Comparison of ENCODE assay signal across 31 mouse cellular contexts in the genomic region with DNA sequence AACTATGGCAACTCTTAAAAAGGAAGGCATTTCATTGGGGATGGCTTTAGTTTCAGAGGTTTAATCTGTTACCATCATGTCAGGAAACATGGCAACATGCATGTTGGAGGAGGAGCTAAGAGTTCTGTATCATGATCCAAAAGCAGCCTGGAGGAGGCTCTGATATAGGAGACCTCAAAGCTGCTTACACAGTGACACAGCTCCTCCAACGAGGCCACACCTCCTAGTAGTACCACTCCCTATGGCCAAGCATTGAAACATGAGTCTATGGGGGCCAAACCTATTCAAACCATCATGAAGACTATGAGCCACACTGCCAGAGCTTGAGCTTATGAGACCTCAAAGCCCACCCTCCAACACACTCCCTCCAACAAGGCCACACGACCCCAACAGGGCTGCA. TPM values are rescaled to one million over a fixed set of nuclear protein-coding genes. Genes with fewer than 3 reads are reported as not detected.
DNase-seq lines count a peak whose midpoint lies in the region; ATAC-seq and TF ChIP-seq lines count a peak whose summit lies in the region.
"Had no signal": no experiment of that assay in that cellular context is flagged by ENCODE, and none has a peak within 500 bp of the region (broad histone marks: within the 10 kb centered on the region; RNA-seq: fewer than 3 reads in every experiment).

No protein-coding gene starts in this region.

- TF ChIP-seq CTCF in liver, postnatal 0 days (IDR thresholded peaks at IDR 0.05; ENCODE audit: low read depth), result no peak

- 75% methylated on average over 2 of the region's 2 CpGs for WGBS in liver, postnatal 0 days (ENCODE audit: insufficient replicate concordance)
- WGBS in liver, embryonic 12.5 days (ENCODE audit: insufficient replicate concordance), result 68% methylated on average over 2 of the region's 2 CpGs
- 60% methylated on average over 2 of the region's 2 CpGs for WGBS in liver, embryonic 16.5 days (ENCODE audit: insufficient replicate concordance)
- 86% methylated on average over 2 of the region's 2 CpGs for WGBS in limb, embryonic 10.5 days

- H3K36me3 ChIP-seq in liver, postnatal 0 days (replicated peaks; ENCODE audit: insufficient read depth, low read length), result no peaks in the 10 kb centered on the region; the same call in 1 of the 2 replicates
- H3K36me3 ChIP-seq in liver, embryonic 12.5 days, result peaks cover 43% of the 10 kb centered on the region
- no peaks in the 10 kb centered on the region for H3K36me3 ChIP-seq in liver, embryonic 16.5 days (ENCODE audit: control insufficient read depth, insufficient read depth)
- H3K36me3 ChIP-seq in limb, embryonic 10.5 days, result peaks cover 9% of the 10 kb centered on the region
- H3K36me3 ChIP-seq: neural tube, embryonic 15.5 days had no signal

- H3K9me3 ChIP-seq in liver, postnatal 0 days (ENCODE audit: low read length), result no peaks in the 10 kb centered on the region
- 0 out of 2 replicates have a peak, but pooled peaks cover 6% of the 10 kb centered on the region for H3K9me3 ChIP-seq in liver, embryonic 12.5 days (replicated peaks)
- H3K9me3 ChIP-seq in liver, embryonic 16.5 days (replicated peaks; ENCODE audit: control insufficient read depth, low read length), result no peaks in the 10 kb centered on the region
- no peaks in the 10 kb centered on the region for H3K9me3 ChIP-seq in limb, embryonic 10.5 days (replicated peaks)
- H3K9me3 ChIP-seq: embryonic facial prominence, embryonic 13.5 days; forebrain, embryonic 12.5 days; limb, embryonic 12.5 days; neural tube, embryonic 15.5 days; stomach, embryonic 15.5 days had no signal

- H3K4me1 ChIP-seq in liver, postnatal 0 days (ENCODE audit: insufficient read depth), result peaks cover 4% of the 10 kb centered on the region
- H3K4me1 ChIP-seq in liver, embryonic 12.5 days, result peaks cover 51% of the 10 kb centered on the region
- H3K4me1 ChIP-seq in liver, embryonic 16.5 days (ENCODE audit: control insufficient read depth, low read depth, low read length), result peaks cover 18% of the 10 kb centered on the region
- H3K4me1 ChIP-seq in limb, embryonic 10.5 days, result peaks cover 21% of the 10 kb centered on the region
- H3K4me1 ChIP-seq: stomach, embryonic 15.5 days had no signal

- H3K27me3 ChIP-seq in liver, postnatal 0 days (ENCODE audit: insufficient read depth, low read length), result no peaks in the 10 kb centered on the region
- H3K27me3 ChIP-seq in liver, embryonic 12.5 days (replicated peaks), result no peaks in the 10 kb centered on the region
- no peaks in the 10 kb centered on the region for H3K27me3 ChIP-seq in liver, embryonic 16.5 days (ENCODE audit: control insufficient read depth, insufficient read depth, low read depth, low read length)
- no peaks in the 10 kb centered on the region for H3K27me3 ChIP-seq in limb, embryonic 10.5 days (ENCODE audit: low read depth, poor library complexity, severe bottlenecking)
- H3K27me3 ChIP-seq: embryonic facial prominence, embryonic 13.5 days; forebrain, embryonic 12.5 days; heart, embryonic 13.5 days; limb, embryonic 12.5 days; megakaryocyte, embryonic 14.5 days; neural tube, embryonic 15.5 days; stomach, embryonic 15.5 days had no signal

- no peak overlapping the region for H3K4me3 ChIP-seq in liver, postnatal 0 days (ENCODE audit: low read depth, low read length)
- no peak overlapping the region for H3K4me3 ChIP-seq in liver, embryonic 12.5 days
- H3K4me3 ChIP-seq in liver, embryonic 16.5 days (ENCODE audit: low read depth, low read length), result no peak overlapping the region
- H3K4me3 ChIP-seq in limb, embryonic 10.5 days, result no peak overlapping the region
- H3K4me3 ChIP-seq: embryonic facial prominence, embryonic 13.5 days; erythroblast, embryonic 14.5 days; forebrain, embryonic 12.5 days; heart, embryonic 13.5 days; limb, embryonic 12.5 days; megakaryocyte, embryonic 14.5 days; neural tube, embryonic 15.5 days; stomach, embryonic 15.5 days had no signal

- H3K4me2 ChIP-seq in liver, postnatal 0 days (ENCODE audit: low read depth, low read length), result no peak overlapping the region
- no peak overlapping the region for H3K4me2 ChIP-seq in liver, embryonic 12.5 days
- H3K4me2 ChIP-seq in liver, embryonic 16.5 days (ENCODE audit: low read depth, low read length), result no peak overlapping the region
- H3K4me2 ChIP-seq: embryonic facial prominence, embryonic 13.5 days; forebrain, embryonic 12.5 days; heart, embryonic 13.5 days; limb, embryonic 12.5 days; neural tube, embryonic 15.5 days; stomach, embryonic 15.5 days had no signal

- ATAC-seq in liver, postnatal 0 days, result no peak; the same call in 1 of the 2 replicates
- ATAC-seq in liver, embryonic 12.5 days, result peak; percentile 79
- peak; percentile 70 for ATAC-seq in liver, embryonic 16.5 days (ENCODE audit: low read depth)
- ATAC-seq: forebrain, postnatal 0 days; hindbrain, embryonic 16.5 days; lung, postnatal 0 days had no signal

- DNase-seq in liver, result peak; percentile 23
- no peak for DNase-seq in liver, postnatal 0 days
- DNase-seq in thymus, postnatal 10 days (ENCODE audit: low spot score in 2 of 2), result no peak
- DNase-seq in limb, embryonic 10.5 days (ENCODE audit: low spot score), result no peak
- DNase-seq: adrenal gland, postnatal 25 days; B cell, adult 2 months; cerebellum, adult 11-12 months; cerebellum, adult 9-11 months; forebrain, postnatal 0 days; heart, postnatal 10 days; kidney, adult 18-20 months; layer of hippocampus, adult 9-11 months; lung, adult 18-20 months; lung, postnatal 4 days; midbrain, embryonic 14.5 days; retina, postnatal 1 day; right cerebral cortex, postnatal 14 days; thymus, adult 18-20 months had no signal

- TF ChIP-seq EP300 in liver, postnatal 0 days (IDR thresholded peaks at IDR 0.05; ENCODE audit: low read depth), result no peak

- no peak overlapping the region for H3K27ac ChIP-seq in liver, postnatal 0 days (ENCODE audit: low read depth)
- H3K27ac ChIP-seq in liver, embryonic 12.5 days, result no peak overlapping the region
- H3K27ac ChIP-seq in liver, embryonic 16.5 days (ENCODE audit: low read length), result no peak overlapping the region
- no peak overlapping the region for H3K27ac ChIP-seq in limb, embryonic 10.5 days
- H3K27ac ChIP-seq: embryonic facial prominence, embryonic 13.5 days; forebrain, embryonic 12.5 days; heart, embryonic 13.5 days; kidney, postnatal 0 days; limb, embryonic 12.5 days; neural tube, embryonic 15.5 days; stomach, embryonic 15.5 days had no signal

- no peak overlapping the region for H3K9ac ChIP-seq in liver, postnatal 0 days (replicated peaks)
- H3K9ac ChIP-seq in liver, embryonic 12.5 days, result no peak overlapping the region
- no peak overlapping the region for H3K9ac ChIP-seq in liver, embryonic 16.5 days (ENCODE audit: low read depth, low read length)
- H3K9ac ChIP-seq: embryonic facial prominence, embryonic 13.5 days; forebrain, embryonic 12.5 days; forebrain, postnatal 0 days; heart, embryonic 13.5 days; limb, embryonic 12.5 days; neural tube, embryonic 15.5 days; stomach, embryonic 15.5 days had no signal

RNA-seq across cellular contexts. Expression of a gene that starts 26.2 kb away (rescaled TPM):
- 41.6 and 46.3 TPM in 2 replicates for polyA plus RNA-seq in liver, postnatal 0 days (2015; fragmentation: Nextera tagmentation; extraction: Ambion mirVana)
- polyA plus RNA-seq in liver, embryonic 12.5 days (2016; fragmentation: Nextera tagmentation; extraction: Ambion mirVana), result 71.7 and 75.2 TPM in 2 replicates
- polyA plus RNA-seq in liver, embryonic 16.5 days (2015; fragmentation: Nextera tagmentation; extraction: Ambion mirVana), result 45.5 and 46.1 TPM in 2 replicates
- 59.5 and 71.7 TPM in 2 replicates for polyA plus RNA-seq in limb, embryonic 10.5 days (2016; fragmentation: Nextera tagmentation; extraction: Ambion mirVana)

RNA-seq across cellular contexts. Expression of a gene that starts 45.4 kb away (rescaled TPM):
- 7.8 and 8.9 TPM in 2 replicates for polyA plus RNA-seq in liver, postnatal 0 days (2015; fragmentation: Nextera tagmentation; extraction: Ambion mirVana)
- 0.32 and 0.41 TPM in 2 replicates for polyA plus RNA-seq in liver, embryonic 12.5 days (2016; fragmentation: Nextera tagmentation; extraction: Ambion mirVana)
- 5.7 and 8.4 TPM in 2 replicates for polyA plus RNA-seq in liver, embryonic 16.5 days (2015; fragmentation: Nextera tagmentation; extraction: Ambion mirVana)
- 0.24 and 0.45 TPM in 2 replicates for polyA plus RNA-seq in limb, embryonic 10.5 days (2016; fragmentation: Nextera tagmentation; extraction: Ambion mirVana)
- polyA plus RNA-seq: erythroblast, embryonic 14.5 days had no signal
